Mouse (Mus musculus): Measurements from ENCODE around the gene Prss53. TPM values are rescaled to one million over a fixed set of nuclear protein-coding genes. Genes with fewer than 3 reads are reported as not detected.
A peak's percentile ranks its signal among the peaks of the same experiment; 100 is the strongest.
"Not testable (repeated sequence)": the region's sequence is repeated elsewhere in the genome, so short reads cannot be mapped to it uniquely, and the experiment has no call there.

Gene Prss53
- polyA plus RNA-seq, 1 experiment from 2014 or later = 1.7 TPM

DNA sequence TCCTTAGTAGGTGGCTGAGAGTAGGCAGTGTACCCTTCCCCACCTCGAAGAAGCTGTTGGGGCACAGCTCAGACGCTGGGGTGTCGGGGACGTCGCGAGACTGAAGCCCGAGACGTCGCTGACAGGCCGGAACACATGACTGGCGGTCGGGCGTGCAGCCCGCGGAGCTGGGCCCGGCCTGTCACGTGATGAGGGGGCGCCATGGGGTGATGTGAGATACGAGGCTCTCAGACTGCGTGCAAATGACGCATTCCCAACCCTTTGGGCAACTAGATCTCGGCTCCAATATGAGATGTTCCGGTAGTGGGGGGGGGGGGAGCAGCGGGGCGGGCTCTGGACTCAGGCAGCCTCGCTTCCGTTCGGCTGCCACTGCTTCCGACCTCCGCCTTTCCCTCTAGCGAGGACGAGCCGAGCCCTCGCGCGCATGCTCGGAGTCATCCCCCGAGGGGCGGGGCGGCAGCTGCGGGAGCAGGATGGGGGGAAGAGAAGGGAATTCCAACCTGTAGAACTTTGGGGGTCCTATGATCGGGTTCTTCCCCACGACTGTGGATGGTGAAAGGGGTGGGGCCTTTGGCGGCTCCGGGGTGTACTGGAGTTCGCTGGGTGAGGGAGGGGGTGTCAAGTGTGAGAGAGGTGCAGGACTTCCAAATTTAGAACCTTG lies 49.3 kb downstream of the Prss53 start:
- Histone ChIP-seq H3K4me3 (peak overlapping the region; percentile 89), H3K27ac (ENCODE audit: poor library complexity, severe bottlenecking) (peak overlapping the region; percentile 93), H3K9me3 (replicated peaks) (no peaks in the 10 kb centered on the region), H3K4me2 (peak overlapping the region; percentile 83), H3K27me3 (replicated peaks) (no peaks in the 10 kb centered on the region), H3K36me3 (peaks cover 28% of the 10 kb centered on the region), H3K9ac (peak overlapping the region; percentile 89), H3K4me1 (replicated peaks) (peaks cover 11% of the 10 kb centered on the region)
- ATAC-seq (ENCODE audit: insufficient number of reproducible peaks, low FRiP score) = peak; percentile 93
- under 1% methylated on average over 45 of the region's 46 CpGs for WGBS

DNA sequence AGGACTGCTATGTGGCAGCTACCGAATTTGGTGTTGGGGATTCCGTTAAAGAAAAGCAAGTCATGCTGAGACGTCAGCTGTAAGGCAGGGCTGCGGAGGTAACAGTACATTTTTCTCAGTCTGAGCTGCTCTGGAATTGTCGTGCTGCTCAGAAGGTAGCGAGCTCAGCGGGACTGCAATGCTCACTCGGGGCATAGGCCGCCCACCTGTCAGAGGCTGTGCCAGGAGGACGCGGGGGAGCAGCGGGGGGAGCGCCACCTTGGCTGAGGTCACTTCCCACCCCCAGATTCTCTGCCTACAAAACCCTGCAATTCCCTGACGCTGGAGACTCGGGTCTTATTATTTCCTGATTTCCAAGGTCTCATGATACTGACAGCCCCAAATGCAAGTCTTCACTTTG lies 49.9 kb downstream of the Prss53 start:
- whole genome bisulfite sequencing = 3% methylated on average over 15 of the region's 15 CpGs
- peak overlapping the region; percentile 89 for H3K9ac ChIP-seq
- peak; percentile 23; the same call in 1 of the 2 replicates for ATAC-seq (ENCODE audit: insufficient number of reproducible peaks, low FRiP score)
- H3K4me1 ChIP-seq (replicated peaks) = peaks cover 11% of the 10 kb centered on the region
- peaks cover 23% of the 10 kb centered on the region for H3K36me3 ChIP-seq
- H3K4me2 ChIP-seq = peak overlapping the region; percentile 83
- no peaks in the 10 kb centered on the region for H3K27me3 ChIP-seq (replicated peaks)
- no peaks in the 10 kb centered on the region for H3K9me3 ChIP-seq (replicated peaks)
- H3K4me3 ChIP-seq = peak overlapping the region; percentile 89
- peak overlapping the region; percentile 93 for H3K27ac ChIP-seq (ENCODE audit: poor library complexity, severe bottlenecking)

DNA sequence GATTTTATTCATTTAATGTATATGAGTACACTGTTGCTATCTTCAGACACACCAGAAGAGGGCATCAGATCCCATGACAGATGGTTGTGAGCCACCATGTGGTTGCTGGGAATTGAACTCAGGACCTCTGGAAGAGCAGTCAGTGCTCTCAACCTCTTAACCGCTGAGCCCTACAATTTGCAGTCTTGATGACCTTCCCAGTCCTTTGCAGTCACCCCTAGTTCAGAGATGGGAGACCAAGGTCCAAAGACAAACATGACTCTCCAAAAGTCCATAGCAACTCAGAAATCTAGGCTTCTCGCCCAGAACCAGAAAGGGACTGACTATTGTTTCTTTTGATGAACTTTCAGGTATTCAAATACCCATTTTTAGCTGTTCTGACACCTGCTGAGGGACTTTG lies 50.7 kb downstream of the Prss53 start:
- 76% methylated on average over 2 of the region's 2 CpGs for WGBS
- not testable (repeated sequence) for ATAC-seq (ENCODE audit: insufficient number of reproducible peaks, low FRiP score); H3K9ac ChIP-seq; H3K4me2 ChIP-seq; H3K27me3 ChIP-seq (replicated peaks); H3K9me3 ChIP-seq (replicated peaks); H3K27ac ChIP-seq (ENCODE audit: poor library complexity, severe bottlenecking); H3K4me3 ChIP-seq
- H3K4me1 ChIP-seq (replicated peaks) = peaks cover 11% of the 10 kb centered on the region
- H3K36me3 ChIP-seq = peaks cover 17% of the 10 kb centered on the region

DNA sequence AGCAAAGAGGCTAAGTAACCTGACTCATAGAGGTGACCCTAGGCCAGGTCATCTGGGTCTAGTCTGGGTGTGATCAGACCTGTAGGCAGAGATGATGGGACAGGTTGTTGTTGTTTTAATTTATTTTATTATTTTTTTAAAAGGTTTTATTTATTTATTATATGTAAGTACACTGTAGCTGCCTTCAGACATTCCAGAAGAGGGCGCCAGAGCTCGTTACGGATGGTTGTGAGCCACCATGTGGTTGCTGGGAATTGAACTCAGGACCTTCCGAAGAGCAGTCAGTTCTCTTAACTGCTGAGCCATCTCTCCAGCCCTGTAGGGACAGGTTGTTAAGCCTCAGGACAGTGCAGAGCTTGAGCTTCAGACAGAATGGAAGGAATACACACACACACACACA lies 52.9 kb downstream of the Prss53 start:
- not testable (repeated sequence) for H3K36me3 ChIP-seq; H3K9me3 ChIP-seq (replicated peaks); H3K27ac ChIP-seq (ENCODE audit: poor library complexity, severe bottlenecking); H3K9ac ChIP-seq; H3K4me1 ChIP-seq (replicated peaks); H3K4me2 ChIP-seq; ATAC-seq (ENCODE audit: insufficient number of reproducible peaks, low FRiP score); H3K27me3 ChIP-seq (replicated peaks); H3K4me3 ChIP-seq
- 79% methylated on average over 4 of the region's 4 CpGs for WGBS

DNA sequence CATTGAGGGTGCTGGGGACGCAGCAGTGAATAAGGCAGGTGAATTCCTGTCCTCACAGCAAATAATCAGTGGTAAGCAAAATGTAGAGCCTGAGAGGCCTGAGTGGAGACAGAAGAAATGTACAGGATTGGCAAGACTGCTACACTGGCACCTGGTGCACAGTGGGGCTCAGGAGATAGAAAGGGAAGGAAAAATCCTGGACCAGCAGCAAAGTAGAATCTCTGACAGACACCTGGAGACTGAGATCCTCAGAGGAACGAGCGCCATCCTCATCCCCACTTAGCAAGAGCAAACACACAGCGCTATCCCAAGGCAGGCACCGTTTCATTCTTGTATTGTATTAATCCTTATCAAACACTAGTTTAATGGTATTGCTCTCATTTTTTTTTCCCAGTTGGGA lies 53.3 kb downstream of the Prss53 start:
- Histone ChIP-seq H3K4me3 (no peak overlapping the region), H3K9ac (no peak overlapping the region), H3K27me3 (replicated peaks) (no peaks in the 10 kb centered on the region), H3K27ac (ENCODE audit: poor library complexity, severe bottlenecking) (no peak overlapping the region), H3K36me3 (no peaks in the 10 kb centered on the region), H3K4me2 (no peak overlapping the region), H3K9me3 (replicated peaks) (no peaks in the 10 kb centered on the region), H3K4me1 (replicated peaks) (peaks cover 5% of the 10 kb centered on the region)
- ATAC-seq (ENCODE audit: insufficient number of reproducible peaks, low FRiP score) = no peak
- WGBS = 85% methylated on average over 5 of the region's 5 CpGs

Other genes with a start within 250 kb of the Prss53 start
- gene Bcl7c, start 182.0 kb downstream of the Prss53 start, polyA plus RNA-seq (2016; fragmentation: Nextera tagmentation; extraction: Ambion mirVana) = 43.3 and 49.5 TPM in 2 replicates
- gene Ctf1, start 178.2 kb downstream of the Prss53 start, polyA plus RNA-seq (2016; fragmentation: Nextera tagmentation; extraction: Ambion mirVana) = 4.3 and 5.1 TPM in 2 replicates
- gene Ctf2, start 158.8 kb downstream of the Prss53 start, polyA plus RNA-seq (2016; fragmentation: Nextera tagmentation; extraction: Ambion mirVana) = 0.10 TPM in 1 of 2 replicates, not detected in the other
- 3.4 and 3.7 TPM in 2 replicates for gene Fbxl19, start 146.4 kb downstream of the Prss53 start, polyA plus RNA-seq (2016; fragmentation: Nextera tagmentation; extraction: Ambion mirVana)
- gene Orai3, start 121.2 kb downstream of the Prss53 start, polyA plus RNA-seq (2016; fragmentation: Nextera tagmentation; extraction: Ambion mirVana) = 13.3 and 14.6 TPM in 2 replicates
- 12.1 and 14.6 TPM in 2 replicates for gene Setd1a, start 114.3 kb downstream of the Prss53 start, polyA plus RNA-seq (2016; fragmentation: Nextera tagmentation; extraction: Ambion mirVana)
- not detected in 2 replicates for gene Gm49388, start 105.4 kb downstream of the Prss53 start, polyA plus RNA-seq (2016; fragmentation: Nextera tagmentation; extraction: Ambion mirVana)
- 19.0 and 21.1 TPM in 2 replicates for gene Hsd3b7, start 90.4 kb downstream of the Prss53 start, polyA plus RNA-seq (2016; fragmentation: Nextera tagmentation; extraction: Ambion mirVana)
- 44.7 and 47.4 TPM in 2 replicates for gene Stx4a, start 66.7 kb downstream of the Prss53 start, polyA plus RNA-seq (2016; fragmentation: Nextera tagmentation; extraction: Ambion mirVana)
- gene Stx1b, start 66.4 kb downstream of the Prss53 start, polyA plus RNA-seq (2016; fragmentation: Nextera tagmentation; extraction: Ambion mirVana) = 1.5 and 2.2 TPM in 2 replicates
- 11.5 and 12.9 TPM in 2 replicates for gene Zfp646, start 14.7 kb downstream of the Prss53 start, polyA plus RNA-seq (2016; fragmentation: Nextera tagmentation; extraction: Ambion mirVana)
- 11.4 and 13.0 TPM in 2 replicates for gene Zfp668, start 14.1 kb downstream of the Prss53 start, polyA plus RNA-seq (2016; fragmentation: Nextera tagmentation; extraction: Ambion mirVana)
- not detected in 2 replicates for gene Gm21974, start 4.5 kb upstream of the Prss53 start, polyA plus RNA-seq (2016; fragmentation: Nextera tagmentation; extraction: Ambion mirVana)
- gene Vkorc1, start 4.6 kb upstream of the Prss53 start, polyA plus RNA-seq (2016; fragmentation: Nextera tagmentation; extraction: Ambion mirVana) = 86.6 and 106 TPM in 2 replicates
- gene Bckdk, start 13.1 kb upstream of the Prss53 start, polyA plus RNA-seq (2016; fragmentation: Nextera tagmentation; extraction: Ambion mirVana) = 129 and 142 TPM in 2 replicates
- gene Kat8, start 21.5 kb upstream of the Prss53 start, polyA plus RNA-seq (2016; fragmentation: Nextera tagmentation; extraction: Ambion mirVana) = 27.5 and 29.0 TPM in 2 replicates
- gene Prss8, start 39.1 kb upstream of the Prss53 start, polyA plus RNA-seq (2016; fragmentation: Nextera tagmentation; extraction: Ambion mirVana) = 0.59 and 0.96 TPM in 2 replicates
- gene Prss36, start 55.8 kb upstream of the Prss53 start, polyA plus RNA-seq (2016; fragmentation: Nextera tagmentation; extraction: Ambion mirVana) = 8.3 and 10.0 TPM in 2 replicates
- gene Fus, start 76.5 kb upstream of the Prss53 start, polyA plus RNA-seq (2016; fragmentation: Nextera tagmentation; extraction: Ambion mirVana) = 331 and 335 TPM in 2 replicates
- 28.3 and 31.1 TPM in 2 replicates for gene Pycard, start 102.9 kb upstream of the Prss53 start, polyA plus RNA-seq (2016; fragmentation: Nextera tagmentation; extraction: Ambion mirVana)
- gene Trim72, start 113.0 kb upstream of the Prss53 start, polyA plus RNA-seq (2016; fragmentation: Nextera tagmentation; extraction: Ambion mirVana) = 0.86 and 1.2 TPM in 2 replicates
- 0.39 and 0.55 TPM in 2 replicates for gene Itgam, start 171.7 kb upstream of the Prss53 start, polyA plus RNA-seq (2016; fragmentation: Nextera tagmentation; extraction: Ambion mirVana)
- gene Gm49368, start 171.7 kb upstream of the Prss53 start, polyA plus RNA-seq (2016; fragmentation: Nextera tagmentation; extraction: Ambion mirVana) = not detected in 2 replicates
- 0.04 and 0.19 TPM in 2 replicates for gene Itgax, start 238.6 kb upstream of the Prss53 start, polyA plus RNA-seq (2016; fragmentation: Nextera tagmentation; extraction: Ambion mirVana)

Data from heart, embryonic 12.5 days (tissue).